Mouse (Mus musculus): ENCODE measurements at regions not wholly inside any gene's neighbourhood (a gene's known extent, or its start where the extent isn't known, plus 50 kb on each side); places are given as distances from the start of the nearest gene placed in this dataset.

GRCm38 (mm10) chr2:128240054-128240453, 114.2 kb downstream of the Bcl2l11 start:
- TF ChIP-seq CTCF (IDR thresholded peaks at IDR 0.05; ENCODE audit: borderline replicate concordance, control insufficient read depth, extremely low read depth, insufficient read depth, low read length, poor library complexity) (no peak), POLR2A (IDR thresholded peaks at IDR 0.05; ENCODE audit: control insufficient read depth, extremely low read depth, insufficient read depth, low read length, poor library complexity) (no peak)
